Mouse (Mus musculus): ENCODE results near the gene Nipsnap1.
A peak's percentile ranks its signal among the peaks of the same experiment; 100 is the strongest.

The Nipsnap1 gene

DNA sequence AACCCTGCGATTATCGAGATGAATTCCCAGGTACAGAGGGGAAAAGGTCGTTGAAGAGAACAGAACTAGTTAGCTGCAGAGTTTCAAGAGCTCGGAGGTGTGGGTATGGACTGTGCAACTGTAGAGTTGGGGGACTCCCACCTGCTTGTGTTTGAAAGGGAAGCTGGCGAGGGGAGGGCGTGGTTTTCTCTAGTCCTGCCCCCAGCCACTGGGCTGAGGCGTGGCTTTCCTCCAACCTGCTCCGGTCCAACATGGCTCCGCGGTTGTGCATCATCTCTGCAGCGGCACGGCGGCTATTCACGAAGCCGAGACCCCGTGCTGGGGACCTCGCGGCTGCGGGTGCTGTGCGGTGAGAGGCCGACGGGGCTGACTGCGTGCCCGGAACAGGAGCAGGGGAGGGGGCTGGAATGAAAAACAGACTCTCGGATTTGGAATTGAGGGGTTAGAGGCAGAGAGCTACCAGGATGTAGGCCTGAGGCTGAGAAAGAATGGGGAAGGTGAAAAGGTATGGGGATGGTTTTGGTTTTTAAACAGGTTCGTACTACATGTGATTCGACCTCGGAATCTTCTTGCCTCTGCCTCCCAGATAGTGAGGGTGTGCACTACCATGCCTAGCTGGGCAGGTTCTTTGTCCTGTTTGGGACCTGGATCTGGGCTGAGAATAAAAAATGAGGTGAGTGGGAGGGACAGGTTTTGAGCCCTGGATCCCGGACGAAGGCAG lies at the start of gene Nipsnap1:
Nipsnap1 (plus strand) TSS at position 197 of the 721 bp plus-strand sequence.
- peak; percentile 84 for DNase-seq

DNA sequence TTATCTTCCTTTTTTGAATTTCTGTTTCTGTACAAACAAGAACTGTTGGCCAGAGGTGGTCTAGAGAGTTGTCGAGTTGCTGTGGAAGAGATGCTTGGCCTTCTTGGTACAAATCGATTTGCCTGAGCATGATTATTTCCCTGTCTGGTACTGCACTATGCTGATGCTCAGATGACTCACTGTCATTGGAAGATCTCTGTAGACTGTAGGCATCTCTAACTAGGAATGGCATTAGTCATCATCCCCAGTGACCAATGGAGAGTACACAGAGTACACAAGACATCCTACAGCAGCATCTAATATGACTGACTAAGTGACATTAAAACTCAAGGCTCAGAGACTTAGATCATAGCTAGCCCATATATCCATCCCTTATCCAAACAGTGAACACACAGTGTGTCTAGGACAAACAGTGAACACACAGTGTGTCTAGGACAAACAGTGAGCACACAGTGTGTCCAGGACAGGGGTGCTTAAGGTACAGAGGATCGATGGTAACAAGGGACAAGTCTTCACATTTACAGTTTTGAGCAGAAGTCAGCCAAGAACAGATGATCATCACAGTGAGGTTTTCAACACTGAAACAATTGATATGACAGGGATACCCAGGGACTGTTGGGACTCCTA lies 47.5 kb upstream of the Nipsnap1 start:
- DNase-seq, result no peak

GRCm38 (mm10) chr11:4827340-4827739 lies 46.4 kb upstream of the Nipsnap1 start:
- DNase-seq, result no peak

DNA sequence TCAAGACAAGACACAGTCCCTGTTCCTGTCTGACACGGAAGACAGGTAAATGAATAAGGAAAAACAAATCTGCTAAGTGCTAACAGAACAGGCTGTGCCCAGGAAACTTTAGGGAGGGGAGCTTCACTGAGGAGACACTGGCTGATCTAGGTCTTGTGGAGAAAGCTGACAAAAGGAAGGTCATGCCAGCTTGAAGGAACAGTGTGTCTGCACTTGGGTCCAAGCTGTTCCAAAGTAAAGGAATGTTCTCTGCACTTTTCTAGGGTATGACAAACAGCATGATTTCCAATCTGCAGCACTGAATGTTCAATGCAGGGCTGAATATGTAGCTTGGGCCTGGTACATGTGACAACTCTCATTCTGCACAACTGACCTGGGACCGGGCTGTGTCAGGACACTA lies 45.8 kb upstream of the Nipsnap1 start:
- no peak for DNase-seq

DNA sequence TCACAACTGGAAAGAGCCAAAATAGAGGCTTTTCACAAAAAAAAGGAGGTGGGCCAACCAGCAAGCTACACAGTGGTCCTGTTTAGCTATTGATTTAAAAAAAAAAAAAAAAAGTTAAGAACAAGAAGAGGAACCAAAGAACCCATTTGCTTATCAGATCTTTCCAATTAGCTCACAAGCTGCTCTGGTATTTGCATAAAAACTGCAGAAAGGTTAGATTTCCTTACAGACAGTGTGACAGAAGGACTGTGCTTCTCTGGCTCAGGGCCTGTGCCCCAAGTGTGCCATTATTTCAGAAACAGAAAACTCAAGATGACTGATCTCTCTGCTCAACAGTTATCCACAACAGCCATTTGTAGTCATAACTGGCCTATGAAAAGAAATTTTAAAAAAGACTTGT lies 42.7 kb upstream of the Nipsnap1 start:
- no peak for DNase-seq

DNA sequence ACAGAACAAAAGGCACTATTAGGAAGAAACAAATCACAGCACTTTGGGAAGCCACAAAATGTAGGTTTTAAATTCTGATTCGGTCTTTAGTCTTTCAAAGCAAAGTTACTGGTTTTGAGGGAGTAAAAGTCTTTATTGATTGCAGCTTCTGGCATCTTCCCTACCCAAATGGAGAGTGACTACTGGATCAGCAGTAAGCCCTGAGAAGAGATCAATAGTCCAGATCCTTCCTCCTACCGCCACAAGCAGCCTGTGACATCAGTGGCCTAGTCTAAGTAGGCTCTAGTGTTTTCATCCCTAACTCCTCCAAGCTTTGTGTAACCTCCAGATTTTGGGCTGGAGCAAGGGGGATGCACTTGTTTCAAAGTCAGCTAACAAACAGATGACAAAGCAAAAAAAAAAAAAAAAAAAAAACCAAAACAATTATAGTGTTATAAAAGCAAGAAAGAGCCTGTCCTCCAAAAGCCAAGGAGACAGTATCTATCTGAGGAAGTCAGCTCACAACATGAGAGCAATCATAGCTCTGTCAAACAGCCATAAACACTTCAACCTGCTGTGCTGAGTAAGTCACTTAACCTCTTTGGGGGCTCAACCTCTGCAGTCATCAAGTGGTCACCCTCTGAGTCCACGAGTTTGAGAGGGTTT lies 40.3 kb upstream of the Nipsnap1 start:
- DNase-seq, result no peak

GRCm38 (mm10) chr11:4835436-4835835 lies 38.3 kb upstream of the Nipsnap1 start:
- no peak for DNase-seq

- peak; percentile 11 for DNase-seq
Measured at GRCm38 (mm10) chr11:4836755-4837154, 37.0 kb upstream of the Nipsnap1 start.

- no peak for DNase-seq
Measured at GRCm38 (mm10) chr11:4837342-4837741, 36.4 kb upstream of the Nipsnap1 start.

DNA sequence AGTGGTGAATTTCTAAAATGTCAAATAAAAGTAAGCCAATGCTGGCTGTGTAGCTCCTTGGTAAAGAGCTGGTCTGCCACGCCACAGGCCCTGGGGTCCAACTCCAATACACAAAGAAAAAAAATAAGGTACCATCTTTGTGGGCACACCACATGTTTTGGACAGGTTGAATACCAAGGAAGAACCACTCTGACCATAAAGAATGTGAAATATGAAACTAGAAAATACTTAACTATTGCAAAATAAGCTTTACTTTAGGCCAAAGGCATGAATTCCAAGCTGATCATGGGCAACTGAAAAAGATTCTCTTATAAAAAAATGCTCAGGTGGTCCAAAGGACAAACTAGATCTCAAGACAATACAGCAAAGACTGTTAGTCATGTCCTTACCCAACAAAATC lies 35.5 kb upstream of the Nipsnap1 start:
- no peak for DNase-seq

GRCm38 (mm10) chr11:4840942-4841526 lies 32.7 kb upstream of the Nipsnap1 start:
- DNase-seq, result no peak

GRCm38 (mm10) chr11:4848483-4849248 lies 25.1 kb upstream of the Nipsnap1 start:
- DNase-seq, result peak; percentile 28

DNA sequence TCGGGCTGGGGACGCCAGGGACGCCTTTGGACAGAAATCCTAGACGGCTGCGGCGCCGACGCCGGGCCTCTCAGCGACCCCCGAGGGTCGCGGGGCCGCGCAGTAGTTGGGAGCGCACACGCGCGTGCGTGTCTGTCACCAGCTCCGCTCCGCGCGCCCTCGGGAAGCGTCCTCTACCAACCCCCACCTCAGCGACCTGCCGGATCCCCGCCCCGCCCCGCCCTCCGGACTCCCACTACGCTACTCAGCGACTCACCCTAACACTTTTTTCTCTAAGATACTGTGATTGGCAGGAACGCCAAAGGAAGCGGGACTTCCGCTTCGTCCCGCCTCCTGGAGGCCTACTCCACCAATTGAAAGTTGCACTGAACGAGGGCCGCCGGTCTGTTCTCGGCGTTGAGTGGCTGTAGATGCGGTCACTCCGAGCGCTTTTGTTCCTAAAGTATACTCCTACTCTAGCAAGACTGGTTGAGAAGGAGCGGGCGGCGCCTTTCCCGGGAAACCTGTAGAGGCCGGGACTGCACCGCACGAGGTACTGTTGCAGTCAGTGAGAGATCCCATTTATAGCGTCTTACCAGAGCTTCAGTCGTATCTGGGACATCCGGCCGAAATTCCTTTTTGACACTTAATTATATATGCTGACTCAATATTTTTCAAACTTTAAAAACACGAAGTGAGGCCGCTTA lies 24.4 kb upstream of the Nipsnap1 start, which contains the start of gene Nf2:
Nf2 (minus strand) TSS at position 279 of the 686 bp plus-strand sequence.
- peak; percentile 100 for DNase-seq

- DNase-seq, result no peak
Measured at GRCm38 (mm10) chr11:4850404-4850803, 23.3 kb upstream of the Nipsnap1 start.

DNA sequence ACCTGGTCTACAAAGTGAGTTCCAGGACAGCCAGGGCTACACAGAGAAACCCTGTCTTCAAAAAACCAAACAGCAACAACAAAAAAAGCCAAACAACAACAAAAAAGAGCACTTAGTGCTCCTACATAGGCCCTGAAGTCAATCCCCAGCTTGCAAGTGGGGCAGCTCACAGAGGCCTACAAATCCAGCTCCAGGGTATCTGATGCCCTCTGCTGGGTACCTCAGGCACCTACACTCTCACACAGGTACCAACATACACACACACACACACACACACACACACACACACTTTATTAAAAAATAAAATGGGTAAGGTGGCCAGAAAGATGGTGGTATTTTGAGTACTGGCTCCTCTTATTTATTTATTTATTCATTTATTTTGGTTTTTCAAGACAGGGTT lies 20.7 kb upstream of the Nipsnap1 start:
- DNase-seq, result no peak

GRCm38 (mm10) chr11:4854181-4854580 lies 19.6 kb upstream of the Nipsnap1 start:
- no peak for DNase-seq

GRCm38 (mm10) chr11:4858416-4858815 lies 15.3 kb upstream of the Nipsnap1 start:
- DNase-seq, result no peak

- DNase-seq, result no peak
Measured at GRCm38 (mm10) chr11:4860986-4861385, 12.8 kb upstream of the Nipsnap1 start.

- DNase-seq, result no peak
Measured at GRCm38 (mm10) chr11:4861816-4862604, 11.7 kb upstream of the Nipsnap1 start.

GRCm38 (mm10) chr11:4862730-4863129 lies 11.0 kb upstream of the Nipsnap1 start:
- DNase-seq, result no peak

GRCm38 (mm10) chr11:4865645-4866251 lies 8.0 kb upstream of the Nipsnap1 start:
- DNase-seq, result peak; percentile 41
